Comparison of ENCODE assay signal across 15 mouse cellular contexts in the genomic region with DNA sequence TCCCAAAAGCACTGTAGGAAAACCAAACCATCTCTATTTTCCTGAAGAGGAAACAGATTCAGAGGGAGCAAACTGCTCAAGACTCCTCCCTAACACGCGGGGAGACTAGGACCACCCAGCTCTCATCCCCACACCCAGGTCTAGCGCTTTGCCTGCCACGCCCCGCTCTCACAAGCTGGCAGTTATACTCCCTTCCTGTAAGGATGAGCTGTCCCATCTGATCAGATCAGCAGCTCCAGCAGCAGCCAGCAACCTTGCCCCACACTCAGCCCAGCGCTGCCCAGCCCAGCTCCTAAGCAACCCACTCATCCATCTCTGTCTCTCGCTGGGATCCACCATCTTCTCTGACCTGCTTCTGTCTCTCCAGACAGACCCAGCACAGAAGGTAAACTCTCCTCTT.
"Had no signal": no experiment of that assay in that cellular context is flagged by ENCODE, and none has a peak within 500 bp of the region (broad histone marks: within the 10 kb centered on the region; RNA-seq: fewer than 3 reads in every experiment).

No protein-coding gene starts in this region.

- H3K4me3 ChIP-seq: left cerebral cortex, adult 2 months; limb, embryonic 15.5 days; liver, embryonic 12.5 days; midbrain, embryonic 10.5 days; midbrain, embryonic 15.5 days; neural tube, embryonic 13.5 days had no signal

- ATAC-seq: liver, embryonic 12.5 days; midbrain, embryonic 15.5 days had no signal

- H3K36me3 ChIP-seq: limb, embryonic 15.5 days; liver, embryonic 12.5 days; midbrain, embryonic 10.5 days; midbrain, embryonic 15.5 days; neural tube, embryonic 13.5 days had no signal

- H3K27me3 ChIP-seq: limb, embryonic 15.5 days; midbrain, embryonic 15.5 days; neural tube, embryonic 13.5 days had no signal

- H3K27ac ChIP-seq: left cerebral cortex, adult 2 months; limb, embryonic 15.5 days; liver, embryonic 12.5 days; midbrain, embryonic 10.5 days; midbrain, embryonic 15.5 days; neural tube, embryonic 13.5 days had no signal

- DNase-seq: kidney, adult 11 months; kidney, adult 9 months; kidney, postnatal 10 days; lung, embryonic 14.5 days; lung, postnatal 10 days; lung, postnatal 4 days; right cerebral cortex, adult 18-20 months; right cerebral cortex, postnatal 25 days; thymus, postnatal 4 days had no signal

- H3K9me3 ChIP-seq: limb, embryonic 15.5 days; liver, embryonic 12.5 days; midbrain, embryonic 10.5 days; midbrain, embryonic 15.5 days; neural tube, embryonic 13.5 days had no signal

- H3K9ac ChIP-seq: limb, embryonic 15.5 days; liver, embryonic 12.5 days; lung, embryonic 14.5 days; midbrain, embryonic 15.5 days; neural tube, embryonic 13.5 days had no signal

- H3K4me1 ChIP-seq: limb, embryonic 15.5 days; liver, embryonic 12.5 days; midbrain, embryonic 10.5 days; midbrain, embryonic 15.5 days; neural tube, embryonic 13.5 days had no signal

- H3K4me2 ChIP-seq: limb, embryonic 15.5 days; liver, embryonic 12.5 days; lung, embryonic 14.5 days; midbrain, embryonic 15.5 days; neural tube, embryonic 13.5 days had no signal
